Mouse (Mus musculus): ENCODE measurements around the gene Selenon. TPM values are rescaled to one million over a fixed set of nuclear protein-coding genes. Genes with fewer than 3 reads are reported as not detected.

Gene Selenon
- polyA plus RNA-seq, 1 experiment = not detected

DNA sequence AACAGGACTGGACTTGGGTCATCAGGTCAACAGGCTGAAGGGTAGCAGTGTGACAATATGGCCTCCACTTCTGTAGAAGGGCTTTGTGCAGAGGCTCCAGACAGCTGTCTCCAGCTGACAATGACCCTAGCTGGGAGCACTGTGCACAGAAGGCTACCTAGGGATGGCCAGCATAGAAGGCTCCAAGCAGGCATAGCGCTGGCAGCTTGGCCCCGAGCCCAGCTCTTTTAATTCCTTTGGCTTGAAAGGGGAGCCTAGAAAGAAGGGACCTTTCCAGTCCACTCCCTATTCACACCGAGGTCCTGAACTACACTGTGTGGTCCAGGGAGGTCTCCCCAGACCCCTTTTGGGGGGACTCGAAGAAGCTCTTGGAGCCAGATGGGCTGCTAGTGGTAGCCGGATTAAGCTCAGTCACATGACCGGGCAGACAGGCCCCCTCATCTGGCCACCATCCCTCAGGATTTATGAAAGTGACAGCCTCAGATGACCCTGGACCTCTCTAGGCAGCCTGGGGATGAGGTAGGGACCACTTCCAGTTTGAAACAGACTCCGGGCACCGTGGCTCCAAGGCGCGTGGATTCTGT, 12.9 kb downstream of the Selenon start:
- 44% methylated on average over 10 of the region's 10 CpGs for WGBS
- Histone ChIP-seq H3K4me3 (ENCODE audit: insufficient read depth, low read depth, low read length) (no peak overlapping the region), H3K4me1 (ENCODE audit: control insufficient read depth, insufficient read depth, low read length) (peaks cover 15% of the 10 kb centered on the region), H3K27ac (ENCODE audit: insufficient read depth, low read depth, low read length) (no peak overlapping the region)
- TF ChIP-seq CTCF (IDR thresholded peaks at IDR 0.05; ENCODE audit: insufficient read depth, low read depth, low read length) (no peak), POLR2A (IDR thresholded peaks at IDR 0.05; ENCODE audit: insufficient read depth, low read depth, low read length) (no peak)

DNA sequence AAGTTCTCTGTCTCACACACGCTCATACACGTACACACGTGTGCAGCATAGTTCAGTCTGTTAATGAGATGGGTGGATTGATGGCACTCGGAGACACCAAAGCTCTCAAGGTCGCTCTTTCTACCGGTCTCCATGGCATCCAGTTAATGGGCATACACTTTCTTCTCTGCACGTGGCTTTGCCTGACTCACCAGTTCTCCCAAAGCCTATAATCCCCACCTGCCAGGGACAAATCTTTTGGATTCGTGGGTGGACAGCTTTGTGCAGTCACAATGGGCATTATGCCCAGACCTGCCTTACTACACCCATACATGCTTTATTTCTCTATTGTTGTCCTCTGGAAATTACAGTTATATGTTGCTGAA, 16.2 kb downstream of the Selenon start:
- Histone ChIP-seq H3K27ac (ENCODE audit: insufficient read depth, low read depth, low read length) (peak overlapping the region; percentile 86), H3K4me3 (ENCODE audit: insufficient read depth, low read depth, low read length) (peak overlapping the region; percentile 77), H3K4me1 (ENCODE audit: control insufficient read depth, insufficient read depth, low read length) (peaks cover 16% of the 10 kb centered on the region)
- TF ChIP-seq CTCF (IDR thresholded peaks at IDR 0.05; ENCODE audit: insufficient read depth, low read depth, low read length) = no peak
- no peak for TF ChIP-seq POLR2A (IDR thresholded peaks at IDR 0.05; ENCODE audit: insufficient read depth, low read depth, low read length)
- under 1% methylated on average over 8 of the region's 8 CpGs for WGBS

DNA sequence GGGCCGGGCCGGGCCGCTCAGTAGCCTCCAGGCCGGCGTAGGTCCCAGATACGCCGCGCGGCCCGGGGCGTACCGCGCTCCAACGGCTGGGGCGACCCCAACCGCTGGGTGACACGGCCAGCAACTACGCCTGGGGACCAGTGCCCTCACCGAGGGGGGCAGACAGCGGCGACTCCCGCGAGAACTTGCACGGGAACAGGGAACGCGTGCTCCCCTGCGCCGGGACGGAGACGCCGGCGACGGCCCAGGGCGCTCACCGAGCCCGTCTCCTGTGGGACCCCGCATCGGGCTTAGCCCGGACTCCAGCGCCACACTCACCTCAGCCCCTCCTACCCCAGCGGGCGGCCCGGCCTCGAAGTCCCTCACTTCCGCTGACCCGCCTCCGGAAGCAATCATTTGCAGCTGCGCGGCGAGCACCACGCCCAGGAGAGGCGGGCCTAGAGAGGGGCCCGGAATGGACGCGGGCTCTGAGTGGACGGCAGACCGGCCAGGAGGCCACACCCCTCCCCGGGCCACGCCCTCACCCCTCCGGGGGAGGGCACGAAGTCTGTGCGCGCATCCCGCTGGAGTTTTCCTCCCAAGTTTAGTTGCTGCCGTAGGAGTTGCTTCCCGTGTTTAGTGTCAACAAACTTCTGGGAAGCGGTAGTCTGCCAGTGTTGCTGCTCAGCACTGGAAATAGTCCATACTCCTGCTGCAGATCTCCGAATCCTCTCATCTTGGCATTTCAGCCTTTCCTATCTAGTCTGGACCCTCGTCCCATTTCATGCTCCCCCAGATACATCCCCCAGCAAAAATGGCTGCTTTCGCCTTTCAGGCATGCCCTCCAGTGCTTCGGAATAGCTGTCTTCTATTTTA, 16.8 kb downstream of the Selenon start, which contains the start of gene Mtfr1l:
Mtfr1l (minus strand) TSS at position 456 of the 855 bp plus-strand sequence.
- WGBS = under 1% methylated on average over 71 of the region's 71 CpGs
- no peak for TF ChIP-seq CTCF (IDR thresholded peaks at IDR 0.05; ENCODE audit: insufficient read depth, low read depth, low read length)
- TF ChIP-seq POLR2A (IDR thresholded peaks at IDR 0.05; ENCODE audit: insufficient read depth, low read depth, low read length) = peak; percentile 65; the same call in 1 of the 2 replicates
- peaks cover 16% of the 10 kb centered on the region for H3K4me1 ChIP-seq (ENCODE audit: control insufficient read depth, insufficient read depth, low read length)

DNA sequence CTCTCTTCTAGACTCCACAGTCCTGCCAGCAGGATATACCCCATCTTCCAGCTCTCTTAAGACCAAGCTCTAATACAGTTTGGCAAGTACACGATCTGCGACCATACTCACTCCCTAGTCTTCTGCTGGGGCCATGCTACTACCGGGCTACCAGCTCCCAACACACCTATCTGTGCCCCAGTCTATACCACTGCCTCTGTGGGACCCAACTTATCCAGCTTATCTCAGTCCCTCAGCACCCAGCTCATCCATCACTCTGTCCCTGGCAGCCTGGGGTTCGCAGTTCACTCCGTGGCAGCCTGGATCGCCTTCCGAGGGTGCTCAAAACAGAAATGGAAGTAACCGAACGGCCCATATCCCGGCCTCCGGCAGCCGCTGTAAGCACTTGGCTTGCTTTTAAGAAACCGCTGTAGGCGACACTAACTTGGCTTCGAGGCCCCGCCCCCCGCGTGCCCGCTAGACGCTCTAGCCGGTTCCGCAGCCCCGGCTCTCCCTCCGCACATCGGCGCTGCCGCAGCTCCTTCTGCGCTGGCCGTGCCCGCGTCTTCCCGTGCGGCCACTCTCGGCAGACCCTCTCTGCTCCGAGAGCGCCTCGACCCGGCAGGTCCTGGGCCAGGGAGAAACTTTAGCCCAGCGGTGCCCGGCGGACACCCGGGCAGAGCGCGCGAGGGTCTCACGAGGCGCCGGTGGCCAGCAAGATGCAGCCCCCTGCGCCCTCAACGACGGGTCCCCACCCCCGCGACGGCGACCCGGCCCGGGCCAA, 17.7 kb downstream of the Selenon start:
- WGBS = under 1% methylated on average over 57 of the region's 57 CpGs
- H3K27ac ChIP-seq (ENCODE audit: insufficient read depth, low read depth, low read length) = peak overlapping the region; percentile 30; the same call in 1 of the 2 replicates
- H3K4me3 ChIP-seq (ENCODE audit: insufficient read depth, low read depth, low read length) = peak overlapping the region; percentile 77
- TF ChIP-seq POLR2A (IDR thresholded peaks at IDR 0.05; ENCODE audit: insufficient read depth, low read depth, low read length) (no peak), CTCF (IDR thresholded peaks at IDR 0.05; ENCODE audit: insufficient read depth, low read depth, low read length) (no peak)
- H3K4me1 ChIP-seq (ENCODE audit: control insufficient read depth, insufficient read depth, low read length) = peaks cover 13% of the 10 kb centered on the region

More for the DNA sequence above, 16.8 kb downstream of the Selenon start, which contains the start of gene Mtfr1l:
- H3K4me3 ChIP-seq (ENCODE audit: insufficient read depth, low read depth, low read length) = peak within 1 kb of the TSS; percentile 77
- H3K27ac ChIP-seq (ENCODE audit: insufficient read depth, low read depth, low read length) = peak within 1 kb of the TSS; percentile 86

DNA sequence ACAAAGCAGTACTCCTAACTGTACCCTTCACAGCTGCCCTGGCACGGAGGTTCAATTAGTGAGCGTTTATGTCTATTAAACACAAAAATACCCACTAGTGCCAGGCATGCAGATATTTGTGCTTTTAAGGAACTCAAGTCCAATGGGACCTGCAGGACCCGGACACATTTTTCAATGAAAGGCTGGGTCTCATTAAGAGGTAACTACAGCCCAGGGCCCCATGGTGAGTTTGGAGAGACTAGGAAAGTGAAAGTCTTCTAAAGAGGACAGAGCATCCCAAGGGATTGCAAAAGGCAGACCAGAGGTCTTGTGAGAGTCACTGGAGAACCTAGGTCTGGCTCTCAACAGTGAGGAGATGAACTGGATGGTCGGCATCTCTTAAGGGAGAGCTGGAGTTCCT, 18.5 kb downstream of the Selenon start:
- Histone ChIP-seq H3K4me1 (ENCODE audit: control insufficient read depth, insufficient read depth, low read length) (peaks cover 7% of the 10 kb centered on the region), H3K27ac (ENCODE audit: insufficient read depth, low read depth, low read length) (no peak overlapping the region), H3K4me3 (ENCODE audit: insufficient read depth, low read depth, low read length) (no peak overlapping the region)
- 55% methylated on average over 4 of the region's 4 CpGs for WGBS
- no peak for TF ChIP-seq POLR2A (IDR thresholded peaks at IDR 0.05; ENCODE audit: insufficient read depth, low read depth, low read length)
- no peak for TF ChIP-seq CTCF (IDR thresholded peaks at IDR 0.05; ENCODE audit: insufficient read depth, low read depth, low read length)

DNA sequence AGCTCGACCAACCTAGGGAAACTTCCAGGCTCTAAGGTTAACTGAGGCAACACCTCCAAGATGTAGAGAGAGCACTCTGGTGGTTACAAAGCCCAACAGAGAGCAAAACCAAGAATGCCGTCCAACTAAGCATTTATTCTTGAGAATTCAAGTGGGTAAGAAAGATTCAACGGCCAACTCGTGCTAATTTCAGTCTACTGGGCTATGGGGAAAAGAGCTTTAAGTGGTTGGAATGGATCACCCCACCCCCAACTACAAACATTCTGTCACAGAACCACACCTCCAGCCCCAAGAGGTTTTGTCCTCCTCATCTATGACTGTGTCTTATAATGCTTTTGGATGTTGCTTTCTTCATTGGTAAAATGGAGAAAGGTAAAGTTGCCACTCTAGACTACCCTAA, 19.0 kb downstream of the Selenon start:
- no peak overlapping the region for H3K27ac ChIP-seq (ENCODE audit: insufficient read depth, low read depth, low read length)
- H3K4me1 ChIP-seq (ENCODE audit: control insufficient read depth, insufficient read depth, low read length) = peaks cover 7% of the 10 kb centered on the region
- 48% methylated on average over 4 of the region's 4 CpGs for WGBS
- no peak for TF ChIP-seq POLR2A (IDR thresholded peaks at IDR 0.05; ENCODE audit: insufficient read depth, low read depth, low read length)
- no peak for TF ChIP-seq CTCF (IDR thresholded peaks at IDR 0.05; ENCODE audit: insufficient read depth, low read depth, low read length)
- H3K4me3 ChIP-seq (ENCODE audit: insufficient read depth, low read depth, low read length) = no peak overlapping the region

DNA sequence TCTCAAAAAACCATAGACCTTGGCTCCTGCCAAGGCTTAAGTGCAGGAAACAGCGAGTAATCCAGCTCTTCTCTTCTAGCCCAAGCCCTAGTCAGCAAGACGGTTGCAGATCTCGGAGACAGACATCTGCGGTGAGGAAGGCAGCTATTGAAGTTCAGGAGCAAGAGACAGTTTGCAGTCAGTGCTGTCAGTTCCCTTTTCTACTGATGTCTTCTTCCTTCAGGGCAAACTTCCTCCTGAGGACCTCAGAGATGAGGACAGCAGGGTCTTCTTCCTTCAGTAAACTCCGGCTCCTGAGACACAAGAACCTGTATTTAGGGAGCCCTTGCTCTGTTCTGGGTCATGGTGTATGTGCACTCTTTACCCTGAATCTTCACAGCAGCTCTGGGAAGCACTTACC, 25.7 kb downstream of the Selenon start:
- H3K4me3 ChIP-seq (ENCODE audit: insufficient read depth, low read depth, low read length) = no peak overlapping the region
- TF ChIP-seq CTCF (IDR thresholded peaks at IDR 0.05; ENCODE audit: insufficient read depth, low read depth, low read length) (no peak), POLR2A (IDR thresholded peaks at IDR 0.05; ENCODE audit: insufficient read depth, low read depth, low read length) (no peak)
- WGBS = 56% methylated on average over 5 of the region's 5 CpGs
- no peaks in the 10 kb centered on the region for H3K4me1 ChIP-seq (ENCODE audit: control insufficient read depth, insufficient read depth, low read length)
- H3K27ac ChIP-seq (ENCODE audit: insufficient read depth, low read depth, low read length) = no peak overlapping the region

DNA sequence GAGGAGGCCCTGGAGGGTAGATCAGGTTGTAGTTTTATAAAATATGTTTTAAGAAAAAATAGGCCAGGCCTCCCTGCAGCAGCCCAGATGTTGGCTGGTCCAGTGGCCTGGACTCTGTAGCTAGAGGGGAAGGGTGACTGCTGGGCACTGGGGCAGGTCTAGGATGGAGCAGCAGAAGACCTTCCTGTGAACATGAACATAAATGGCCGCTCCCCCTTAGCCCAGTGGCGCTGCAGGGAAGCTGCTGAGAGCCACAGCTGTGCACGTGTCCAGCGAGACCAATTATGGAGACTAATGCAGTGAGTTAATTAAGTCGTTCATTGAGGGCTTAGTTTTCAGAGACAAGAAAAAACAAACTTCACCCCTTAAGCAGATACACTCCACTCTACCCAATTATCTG, 26.2 kb downstream of the Selenon start:
- Histone ChIP-seq H3K4me3 (ENCODE audit: insufficient read depth, low read depth, low read length) (no peak overlapping the region), H3K4me1 (ENCODE audit: control insufficient read depth, insufficient read depth, low read length) (no peaks in the 10 kb centered on the region), H3K27ac (ENCODE audit: insufficient read depth, low read depth, low read length) (no peak overlapping the region)
- WGBS = 37% methylated on average over 5 of the region's 5 CpGs
- TF ChIP-seq CTCF (IDR thresholded peaks at IDR 0.05; ENCODE audit: insufficient read depth, low read depth, low read length) (no peak), POLR2A (IDR thresholded peaks at IDR 0.05; ENCODE audit: insufficient read depth, low read depth, low read length) (no peak)

All from olfactory bulb, adult 2 months (tissue).